Mouse (Mus musculus) kidney, postnatal 25 days (tissue): ENCODE measurements around the gene Ufsp1.
"Not testable (repeated sequence)": the region's sequence is repeated elsewhere in the genome, so short reads cannot be mapped to it uniquely, and the experiment has no call there.

Experiments
- DNase-seq, 2 experiments: peaks; one replicate each; pipeline ENCODE4 v3.0.0; 2021; ENCODE audit warnings: mixed read lengths in 2 of 2

Gene Ufsp1

GRCm38 (mm10) chr5:137293839-137294743 is at the start of gene Ufsp1:
TSS of gene Ufsp1 (plus strand) at chr5:137294629.
- DNase-seq: peak; percentile 96 to 98

- no peak for DNase-seq
Measured at GRCm38 (mm10) chr5:137263897-137264720, 30.3 kb upstream of the Ufsp1 start.

GRCm38 (mm10) chr5:137264787-137265186 is 29.6 kb upstream of the Ufsp1 start:
- DNase-seq: no peak

- DNase-seq: peak; percentile 23 to 65
Measured at GRCm38 (mm10) chr5:137268131-137268910, 26.1 kb upstream of the Ufsp1 start.

GRCm38 (mm10) chr5:137277360-137278342 is 16.8 kb upstream of the Ufsp1 start:
- peak in 1 of 2 experiments; percentile 54 for DNase-seq

GRCm38 (mm10) chr5:137284411-137284810 is 10.0 kb upstream of the Ufsp1 start:
- not testable (repeated sequence) for DNase-seq

GRCm38 (mm10) chr5:137285045-137285444 is 9.4 kb upstream of the Ufsp1 start:
- peak in 1 of 2 experiments; percentile 63 for DNase-seq

GRCm38 (mm10) chr5:137285986-137286385 is 8.4 kb upstream of the Ufsp1 start:
- DNase-seq: no peak

GRCm38 (mm10) chr5:137286655-137287031 is 7.8 kb upstream of the Ufsp1 start:
- DNase-seq: peak; percentile 88 to 94

- DNase-seq: no peak
Measured at GRCm38 (mm10) chr5:137287032-137287952, 7.1 kb upstream of the Ufsp1 start, which contains the start of gene Ache. TSS of gene Ache (plus strand) at chr5:137287519.

- DNase-seq: peak in 1 of 2 experiments; percentile 54
Measured at GRCm38 (mm10) chr5:137287953-137288743, 6.3 kb upstream of the Ufsp1 start.

- peak in 1 of 2 experiments; percentile 25 for DNase-seq
Measured at GRCm38 (mm10) chr5:137288999-137289470, 5.4 kb upstream of the Ufsp1 start.

GRCm38 (mm10) chr5:137289591-137290365 is 4.7 kb upstream of the Ufsp1 start:
- no peak for DNase-seq

- peak; percentile 80 to 83 for DNase-seq
Measured at GRCm38 (mm10) chr5:137290677-137291076, 3.8 kb upstream of the Ufsp1 start.

GRCm38 (mm10) chr5:137291381-137291926 is 3.0 kb upstream of the Ufsp1 start:
- DNase-seq: no peak

- peak; percentile 90 to 95 for DNase-seq
Measured at GRCm38 (mm10) chr5:137293282-137293681, 1.1 kb upstream of the Ufsp1 start.

GRCm38 (mm10) chr5:137294744-137295093 is 290 bp downstream of the Ufsp1 start:
- no peak for DNase-seq

GRCm38 (mm10) chr5:137295296-137295695 is 867 bp downstream of the Ufsp1 start:
- DNase-seq: no peak
